Mouse (Mus musculus) erythroblast, adult 5-6 weeks (primary cell): Measurements from ENCODE around the gene Hs3st3a1. TPM values are rescaled to one million over a fixed set of nuclear protein-coding genes. Genes with fewer than 3 reads are reported as not detected.

Experiments
- ATAC-seq: replicated peaks from 2 replicates; pipeline ENCODE4 v1.8.0; 2016; ENCODE audit warnings: moderate number of reproducible peaks, mild to moderate bottlenecking, moderate TSS enrichment, inconsistent platforms; ENCODE audit not compliant: poor library complexity, low FRiP score, severe bottlenecking
- total RNA-seq, 2 experiments: library from RNA; stranded (forward) in 1 of 2; stranded (reverse) in 1 of 2; fragments of 150-400 nt in 1 of 2; fragments of 200-764, 138-1000 nt in 1 of 2; gene quantifications; 2 replicates each; pipeline versions ENCODE4 v1.2.3 to v1.2.4; 2015 to 2017; ENCODE audit warnings: low replicate concordance in 2 of 2

The Hs3st3a1 gene
- total RNA-seq, 2 experiments from 2014 or later, result not detected

GRCm38 (mm10) chr11:64543181-64543641 lies 108.1 kb downstream of the Hs3st3a1 start:
- no peak for ATAC-seq

GRCm38 (mm10) chr11:64544236-64544635 lies 109.1 kb downstream of the Hs3st3a1 start:
- ATAC-seq, result no peak

- ATAC-seq, result no peak
Measured at GRCm38 (mm10) chr11:64549380-64549779, 114.2 kb downstream of the Hs3st3a1 start.

DNA sequence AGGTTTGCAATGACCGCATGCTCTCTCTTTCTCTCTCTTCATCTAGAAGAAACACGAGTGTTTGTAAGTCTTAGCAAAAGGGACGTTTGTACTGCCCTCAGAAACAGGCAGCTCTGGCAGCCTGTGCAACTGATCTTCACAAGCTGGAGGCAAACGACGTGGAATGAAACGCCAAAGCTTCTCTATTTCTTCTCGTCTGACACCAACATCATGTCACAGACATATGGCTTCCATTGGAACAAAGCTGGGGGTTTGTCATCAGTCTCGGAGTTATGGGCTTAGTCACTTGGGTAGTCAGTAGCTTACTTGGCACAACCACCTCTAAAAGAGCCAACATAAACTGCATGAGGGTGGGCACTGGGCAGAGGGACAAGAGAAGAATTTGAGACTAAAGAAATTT lies 114.8 kb downstream of the Hs3st3a1 start:
- ATAC-seq, result no peak

DNA sequence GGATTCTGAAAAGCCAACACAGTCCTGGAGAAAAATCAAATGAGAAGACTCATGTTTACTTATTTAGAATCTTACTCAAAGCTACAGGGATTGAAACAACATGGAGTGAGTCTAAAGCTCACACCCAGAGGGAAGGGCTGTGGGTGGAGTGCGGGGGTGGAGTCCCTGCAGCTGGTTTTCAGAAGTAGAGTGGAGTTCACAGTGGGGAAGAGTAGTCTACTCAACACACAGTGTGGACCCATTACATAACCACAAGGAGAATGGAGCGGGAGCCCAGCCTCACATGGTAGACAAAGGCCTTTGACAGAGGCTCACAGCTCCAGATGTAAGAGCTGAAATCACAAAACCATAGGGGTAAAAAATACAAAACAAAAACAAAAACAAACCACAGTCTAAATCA lies 123.2 kb downstream of the Hs3st3a1 start:
- no peak for ATAC-seq

- no peak for ATAC-seq
Measured at GRCm38 (mm10) chr11:64559388-64559787, 124.3 kb downstream of the Hs3st3a1 start.

DNA sequence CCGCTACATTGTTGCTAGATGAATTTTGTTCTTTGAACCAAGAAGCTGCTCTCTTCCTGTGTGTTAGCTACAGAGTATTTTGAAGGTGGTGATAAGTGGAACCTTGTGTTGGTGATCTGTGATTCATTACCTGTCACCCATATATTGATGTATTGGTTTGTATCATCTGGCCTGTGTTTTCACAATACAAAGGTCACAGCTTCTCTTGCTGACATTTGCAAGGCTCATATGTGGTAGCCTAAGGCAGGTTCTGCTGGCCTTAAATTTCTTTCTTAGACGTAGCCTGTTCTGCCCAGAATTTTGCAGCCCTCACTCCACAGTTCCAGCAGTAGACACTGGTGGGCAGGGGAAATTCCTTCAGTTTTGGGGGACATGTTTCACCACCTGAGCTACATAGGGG lies 125.3 kb downstream of the Hs3st3a1 start:
- ATAC-seq, result no peak

GRCm38 (mm10) chr11:64562771-64563170 lies 127.6 kb downstream of the Hs3st3a1 start:
- ATAC-seq, result no peak

Other genes starting within 250 kb of the Hs3st3a1 start
- gene F930015N05Rik, start 1.3 kb downstream of the Hs3st3a1 start, total RNA-seq (2015; ENCODE audit: low replicate concordance), result not detected in 2 replicates
- gene F930015N05Rik, start 1.3 kb downstream of the Hs3st3a1 start, total RNA-seq (2017; ENCODE audit: low replicate concordance), result not detected in 2 replicates